Mouse (Mus musculus): ENCODE results near the gene Rap1a. TPM values are rescaled to one million over a fixed set of nuclear protein-coding genes. Genes with fewer than 3 reads are reported as not detected.

The Rap1a gene
- total and polyA plus RNA-seq, 2 experiments from 2014 or later, result 36.4 to 70.5 TPM

GRCm38 (mm10) chr3:105688536-105688935, 112.6 kb downstream of the Rap1a start:
- no peak overlapping the region for H3K4me2 ChIP-seq (ENCODE audit: low read depth)
- no peaks in the 10 kb centered on the region for H3K9me3 ChIP-seq (ENCODE audit: low read length)
- peaks cover 6% of the 10 kb centered on the region; the same call in 1 of the 2 replicates for H3K4me1 ChIP-seq (ENCODE audit: insufficient read depth)
- peaks cover 1% of the 10 kb centered on the region; the same call in 1 of the 2 replicates for H3K36me3 ChIP-seq (ENCODE audit: insufficient read depth)
- no peak overlapping the region for H3K9ac ChIP-seq
- 88% methylated on average over 2 of the region's 2 CpGs for WGBS
- H3K4me3 ChIP-seq (ENCODE audit: low read depth, low read length), result no peak overlapping the region
- H3K27ac ChIP-seq (ENCODE audit: low read depth, low read length), result no peak overlapping the region
- DNase-seq (no peak), ATAC-seq (no peak)
- TF ChIP-seq CTCF (IDR thresholded peaks at IDR 0.05; ENCODE audit: low read depth), result no peak
- H3K27me3 ChIP-seq (ENCODE audit: insufficient read depth, low read length), result no peaks in the 10 kb centered on the region

- Histone ChIP-seq H3K9me3 (ENCODE audit: low read length) (no peaks in the 10 kb centered on the region), H3K4me3 (ENCODE audit: low read depth, low read length) (peak within 1 kb of the TSS; percentile 91), H3K9ac (peak within 1 kb of the TSS; percentile 80), H3K27ac (ENCODE audit: low read depth, low read length) (peak within 1 kb of the TSS; percentile 71), H3K27me3 (ENCODE audit: insufficient read depth, low read length) (no peaks in the 10 kb centered on the region), H3K36me3 (ENCODE audit: insufficient read depth) (peaks cover 7% of the 10 kb centered on the region), H3K4me2 (ENCODE audit: low read depth) (peak within 1 kb of the TSS; percentile 80), H3K4me1 (ENCODE audit: insufficient read depth) (peaks cover 6% of the 10 kb centered on the region; the same call in 1 of the 2 replicates)
- ATAC-seq, result peak; percentile 97
- TF ChIP-seq CTCF (IDR thresholded peaks at IDR 0.05; ENCODE audit: low read depth), result peak; percentile 81
- WGBS, result under 1% methylated on average over 71 of the region's 72 CpGs
- DNase-seq, result peak; percentile 97
These were observed 113.6 kb downstream of the Rap1a start, which contains the start of gene Ddx20 for GRCm38 (mm10) chr3:105687324-105688060. Ddx20 (minus strand) TSS chr3:105687574.

- 12% methylated on average over 60 of the region's 60 CpGs for WGBS
- Histone ChIP-seq H3K4me2 (ENCODE audit: low read depth) (peak overlapping the region; percentile 80), H3K9ac (peak overlapping the region; percentile 80), H3K4me3 (ENCODE audit: low read depth, low read length) (peak overlapping the region; percentile 91), H3K4me1 (ENCODE audit: insufficient read depth) (peaks cover 6% of the 10 kb centered on the region; the same call in 1 of the 2 replicates), H3K27ac (ENCODE audit: low read depth, low read length) (peak overlapping the region; percentile 71), H3K9me3 (ENCODE audit: low read length) (no peaks in the 10 kb centered on the region), H3K36me3 (ENCODE audit: insufficient read depth) (peaks cover 8% of the 10 kb centered on the region), H3K27me3 (ENCODE audit: insufficient read depth, low read length) (no peaks in the 10 kb centered on the region)
- no peak for TF ChIP-seq CTCF (IDR thresholded peaks at IDR 0.05; ENCODE audit: low read depth)
- peak; percentile 59; the same call in 1 of the 2 replicates for ATAC-seq
- no peak for DNase-seq
These were observed 114.5 kb downstream of the Rap1a start for GRCm38 (mm10) chr3:105686394-105687323.

GRCm38 (mm10) chr3:105680346-105680745, 120.8 kb downstream of the Rap1a start:
- Histone ChIP-seq H3K36me3 (ENCODE audit: insufficient read depth) (peaks cover 38% of the 10 kb centered on the region), H3K4me3 (ENCODE audit: low read depth, low read length) (no peak overlapping the region), H3K27me3 (ENCODE audit: insufficient read depth, low read length) (no peaks in the 10 kb centered on the region), H3K4me2 (ENCODE audit: low read depth) (no peak overlapping the region), H3K9ac (no peak overlapping the region), H3K9me3 (ENCODE audit: low read length) (no peaks in the 10 kb centered on the region), H3K4me1 (ENCODE audit: insufficient read depth) (no peaks in the 10 kb centered on the region), H3K27ac (ENCODE audit: low read depth, low read length) (no peak overlapping the region)
- TF ChIP-seq CTCF (IDR thresholded peaks at IDR 0.05; ENCODE audit: low read depth), result no peak
- WGBS, result 94% methylated on average over 7 of the region's 7 CpGs
- DNase-seq, result no peak
- no peak for ATAC-seq

Other genes starting within 250 kb of the Rap1a start
- gene Ddx20, start 113.8 kb downstream of the Rap1a start, total RNA-seq (2014; rRNA removed), result 19.5 and 24.2 TPM in 2 replicates
- 16.8 and 18.1 TPM in 2 replicates for gene Ddx20, start 113.8 kb downstream of the Rap1a start, polyA plus RNA-seq (2015; fragmentation: Nextera tagmentation; extraction: Ambion mirVana)
- gene Inka2, start 96.7 kb downstream of the Rap1a start, total RNA-seq (2014; rRNA removed), result 6.9 and 7.2 TPM in 2 replicates
- gene Inka2, start 96.7 kb downstream of the Rap1a start, polyA plus RNA-seq (2015; fragmentation: Nextera tagmentation; extraction: Ambion mirVana), result 1.1 and 4.2 TPM in 2 replicates
- gene Adora3, start 69.5 kb upstream of the Rap1a start, total RNA-seq (2014; rRNA removed), result 0.14 and 0.23 TPM in 2 replicates
- gene Adora3, start 69.5 kb upstream of the Rap1a start, polyA plus RNA-seq (2015; fragmentation: Nextera tagmentation; extraction: Ambion mirVana), result 0.31 and 0.35 TPM in 2 replicates
- 1.4 TPM in 1 of 2 replicates, not detected in the other for gene Tmigd3, start 69.6 kb upstream of the Rap1a start, total RNA-seq (2014; rRNA removed)
- 0.21 TPM in 1 of 2 replicates, not detected in the other for gene Tmigd3, start 69.6 kb upstream of the Rap1a start, polyA plus RNA-seq (2015; fragmentation: Nextera tagmentation; extraction: Ambion mirVana)
- 0.19 and 0.23 TPM in 2 replicates for gene I830077J02Rik, start 131.3 kb upstream of the Rap1a start, total RNA-seq (2014; rRNA removed)
- 0.22 and 0.35 TPM in 2 replicates for gene I830077J02Rik, start 131.3 kb upstream of the Rap1a start, polyA plus RNA-seq (2015; fragmentation: Nextera tagmentation; extraction: Ambion mirVana)
- 49.9 and 64.8 TPM in 2 replicates for gene Wdr77, start 158.0 kb upstream of the Rap1a start, total RNA-seq (2014; rRNA removed)
- 62.2 and 77.7 TPM in 2 replicates for gene Wdr77, start 158.0 kb upstream of the Rap1a start, polyA plus RNA-seq (2015; fragmentation: Nextera tagmentation; extraction: Ambion mirVana)
- gene Atp5f1, start 158.8 kb upstream of the Rap1a start, total RNA-seq (2014; rRNA removed), result 295 and 371 TPM in 2 replicates
- gene Atp5f1, start 158.8 kb upstream of the Rap1a start, polyA plus RNA-seq (2015; fragmentation: Nextera tagmentation; extraction: Ambion mirVana), result 535 and 605 TPM in 2 replicates
- gene Ovgp1, start 172.4 kb upstream of the Rap1a start, total RNA-seq (2014; rRNA removed), result 5.7 and 6.5 TPM in 2 replicates
- 2.6 and 3.8 TPM in 2 replicates for gene Ovgp1, start 172.4 kb upstream of the Rap1a start, polyA plus RNA-seq (2015; fragmentation: Nextera tagmentation; extraction: Ambion mirVana)
- 7.1 and 8.2 TPM in 2 replicates for gene Pifo, start 213.3 kb upstream of the Rap1a start, total RNA-seq (2014; rRNA removed)
- gene Pifo, start 213.3 kb upstream of the Rap1a start, polyA plus RNA-seq (2015; fragmentation: Nextera tagmentation; extraction: Ambion mirVana), result 10.7 and 12.1 TPM in 2 replicates
- not detected in 2 replicates for gene Chil5, start 231.5 kb upstream of the Rap1a start, total RNA-seq (2014; rRNA removed)
- 0.18 and 0.23 TPM in 2 replicates for gene Chil5, start 231.5 kb upstream of the Rap1a start, polyA plus RNA-seq (2015; fragmentation: Nextera tagmentation; extraction: Ambion mirVana)